Mouse (Mus musculus) myocyte (in vitro differentiated cells): ENCODE measurements around the gene Ccn1. TPM values are rescaled to one million over a fixed set of nuclear protein-coding genes. Genes with fewer than 3 reads are reported as not detected.

Source experiments
- H3K27me3 ChIP-seq: one replicate; pipeline ENCODE4 v1.6.1; 2011; ENCODE audit not compliant: control insufficient read depth, insufficient read depth, insufficient read length
- H3K36me3 ChIP-seq: one replicate; pipeline ENCODE4 v1.6.1; 2011; ENCODE audit not compliant: control insufficient read depth, insufficient read depth
- H3K4me2 ChIP-seq: one replicate; pipeline ENCODE4 v1.6.1; 2011; ENCODE audit warnings: low read depth, control low read depth
- H3K4me3 ChIP-seq: one replicate; pipeline ENCODE4 v1.5.1; 2011; ENCODE audit warnings: mild to moderate bottlenecking, control low read depth, moderate library complexity
- H3K79me2 ChIP-seq: one replicate; pipeline ENCODE4 v1.6.1; 2011; ENCODE audit not compliant: control insufficient read depth, insufficient read depth
- H3ac ChIP-seq: one replicate; pipeline ENCODE4 v1.6.1; 2011; ENCODE audit not compliant: control insufficient read depth, insufficient read length
- CEBPB ChIP-seq: IDR thresholded peaks from 2 replicates; pipeline ENCODE4 v1.6.1; 2011; ENCODE audit warnings: mild to moderate bottlenecking, moderate library complexity; ENCODE audit not compliant: poor library complexity, insufficient read depth, severe bottlenecking
- E2F4 ChIP-seq: IDR thresholded peaks from one replicate; pipeline ENCODE4 v1.6.1; 2011; ENCODE audit warnings: mild to moderate bottlenecking, control low read depth, moderate library complexity; ENCODE audit not compliant: insufficient read depth
- MAX ChIP-seq: IDR thresholded peaks from one replicate; pipeline ENCODE4 v1.6.1; 2011; ENCODE audit warnings: low read depth, mild to moderate bottlenecking, control low read depth
- MYOD1 ChIP-seq, 3 experiments: IDR thresholded peaks; one replicate each; pipeline ENCODE4 v1.6.1; 2011; ENCODE audit warnings: control low read depth in 2 of 3, low read depth in 2 of 3, mild to moderate bottlenecking in 2 of 3, moderate library complexity in 1 of 3; ENCODE audit not compliant: insufficient read length in 2 of 3, control insufficient read depth in 1 of 3
- MYOG ChIP-seq, 3 experiments: IDR thresholded peaks; one replicate each; pipeline ENCODE4 v1.6.1; 2011; ENCODE audit warnings: control low read depth in 2 of 3, low read depth in 2 of 3, mild to moderate bottlenecking in 2 of 3; ENCODE audit not compliant: insufficient read length in 2 of 3, control insufficient read depth in 1 of 3, insufficient read depth in 1 of 3
- POLR2A ChIP-seq: IDR thresholded peaks from one replicate; pipeline ENCODE4 v1.6.1; 2011; ENCODE audit warnings: low read depth, mild to moderate bottlenecking, control low read depth, moderate library complexity; ENCODE audit not compliant: insufficient read length
- POLR2AphosphoS2 ChIP-seq: IDR thresholded peaks from one replicate; pipeline ENCODE4 v1.6.1; 2011; ENCODE audit warnings: low read depth, control low read depth; ENCODE audit not compliant: insufficient read length
- REST ChIP-seq: IDR thresholded peaks from one replicate; pipeline ENCODE4 v1.6.1; 2011; ENCODE audit warnings: mild to moderate bottlenecking, control low read depth, moderate library complexity; ENCODE audit not compliant: insufficient read depth, insufficient read length
- SRF ChIP-seq: IDR thresholded peaks from one replicate; pipeline ENCODE4 v1.6.1; 2011; ENCODE audit warnings: low read depth; ENCODE audit not compliant: control insufficient read depth, insufficient read length
- TCF12 ChIP-seq: IDR thresholded peaks from one replicate; pipeline ENCODE4 v1.6.1; 2011; ENCODE audit warnings: mild to moderate bottlenecking, control low read depth; ENCODE audit not compliant: poor library complexity, insufficient read depth, severe bottlenecking
- TCF3 ChIP-seq: IDR thresholded peaks from one replicate; pipeline ENCODE4 v1.6.1; 2011; ENCODE audit warnings: low read depth, control low read depth; ENCODE audit not compliant: insufficient read length
- USF1 ChIP-seq: IDR thresholded peaks from one replicate; pipeline ENCODE4 v1.6.1; 2011; ENCODE audit warnings: low read depth, mild to moderate bottlenecking, control low read depth, moderate library complexity
- polyA plus RNA-seq: library from polyadenylated mRNA; unstranded; fragments of >200 nt; fragmentation: generic; extraction: Trizol; gene quantifications from one replicate; pipeline ENCODE4 v1.2.1, GENCODE M21; 2012; ENCODE audit warnings: missing spikeins

Gene Ccn1
- polyA plus RNA-seq, 1 experiment: 49.6 TPM

DNA sequence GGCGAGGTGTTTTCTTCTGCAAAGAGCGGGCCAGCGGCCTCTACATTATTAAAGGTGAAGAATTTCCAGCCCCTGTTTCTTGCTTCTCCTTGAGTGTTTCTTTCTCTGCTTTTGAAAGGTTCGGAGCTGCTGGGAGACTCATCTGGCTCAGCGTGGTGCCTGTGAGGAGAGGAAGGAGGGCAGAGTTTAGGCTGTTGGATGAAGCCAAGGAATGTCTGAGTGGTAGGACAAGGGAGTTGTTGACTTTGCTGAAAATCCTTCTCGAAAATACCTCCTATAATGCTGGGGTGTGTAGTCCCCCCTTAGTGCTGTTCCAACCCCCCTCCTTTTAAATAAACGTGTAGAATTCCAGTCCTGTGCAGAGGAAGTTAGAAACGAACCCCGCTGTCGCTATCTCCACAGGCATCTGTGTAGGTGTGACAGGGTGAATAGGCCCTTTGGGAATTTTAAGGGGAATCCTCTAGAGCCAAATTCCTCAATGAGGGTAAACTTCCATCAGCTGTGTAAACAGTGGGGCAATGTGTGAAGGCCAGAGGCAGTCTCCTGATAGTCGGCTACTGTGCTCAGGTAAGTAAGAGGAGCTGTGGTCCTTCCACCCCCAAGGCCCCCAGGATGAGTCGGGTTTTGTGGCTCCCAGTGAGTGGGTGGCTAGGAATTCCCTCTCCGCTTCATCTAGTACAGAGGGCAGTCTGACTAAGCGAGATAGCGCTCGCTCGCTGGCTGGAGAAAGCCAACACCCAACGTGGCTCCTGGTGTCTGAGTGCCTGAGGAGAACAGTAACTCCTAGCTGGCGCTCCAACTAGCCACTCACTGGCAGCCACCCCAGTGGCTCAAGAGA is 35.0 kb upstream of the Ccn1 start:
- no peak for TF ChIP-seq MAX
- no peak for TF ChIP-seq REST
- TF ChIP-seq CEBPB: no peak
- peak in 2 of 3 experiments; percentile 3 to 7 for TF ChIP-seq MYOD1 (IDR thresholded peaks at IDR 0.05; ENCODE audit: control insufficient read depth in 1 of 3, insufficient read length in 2 of 3, low read depth in 2 of 3)
- no peak for TF ChIP-seq USF1
- TF ChIP-seq POLR2AphosphoS2: no peak
- no peak for TF ChIP-seq POLR2A
- no peak for TF ChIP-seq E2F4
- TF ChIP-seq TCF12: no peak
- TF ChIP-seq TCF3: no peak
- TF ChIP-seq SRF: no peak
- peak in 1 of 3 experiments; percentile 16 for TF ChIP-seq MYOG (IDR thresholded peaks at IDR 0.05; ENCODE audit: control insufficient read depth in 1 of 3, insufficient read depth in 1 of 3, insufficient read length in 2 of 3, low read depth in 2 of 3)
- Histone ChIP-seq H3K36me3 (no peaks in the 10 kb centered on the region), H3K79me2 (no peaks in the 10 kb centered on the region), H3ac (no peak overlapping the region), H3K4me3 (no peak overlapping the region), H3K27me3 (no peaks in the 10 kb centered on the region), H3K4me2 (peak overlapping the region; percentile 75)

DNA sequence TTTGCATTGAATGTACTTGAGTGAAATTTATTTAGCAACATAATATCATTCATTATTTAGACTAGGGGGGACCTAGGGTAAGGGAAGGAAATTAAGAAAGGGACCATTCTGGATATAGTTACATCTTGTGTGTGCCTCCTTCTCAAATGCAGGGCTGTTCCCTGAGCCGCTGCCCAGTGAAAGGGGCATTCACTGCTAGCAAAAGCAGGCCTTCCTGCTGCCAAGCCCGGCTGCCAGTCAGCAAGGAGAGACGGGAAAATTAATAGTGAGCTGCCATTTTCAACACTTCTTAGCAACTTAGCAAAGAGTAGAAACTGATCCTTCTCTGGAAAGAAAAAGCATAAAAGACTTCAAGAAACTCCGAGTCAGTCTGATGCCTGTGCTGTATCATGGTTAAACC is 34.4 kb upstream of the Ccn1 start:
- H3K36me3 ChIP-seq: no peaks in the 10 kb centered on the region
- TF ChIP-seq REST (no peak), E2F4 (no peak), CEBPB (no peak), TCF12 (no peak), POLR2A (no peak)
- peak overlapping the region; percentile 75 for H3K4me2 ChIP-seq
- H3K27me3 ChIP-seq: no peaks in the 10 kb centered on the region
- H3ac ChIP-seq: no peak overlapping the region
- H3K79me2 ChIP-seq: no peaks in the 10 kb centered on the region
- no peak overlapping the region for H3K4me3 ChIP-seq

DNA sequence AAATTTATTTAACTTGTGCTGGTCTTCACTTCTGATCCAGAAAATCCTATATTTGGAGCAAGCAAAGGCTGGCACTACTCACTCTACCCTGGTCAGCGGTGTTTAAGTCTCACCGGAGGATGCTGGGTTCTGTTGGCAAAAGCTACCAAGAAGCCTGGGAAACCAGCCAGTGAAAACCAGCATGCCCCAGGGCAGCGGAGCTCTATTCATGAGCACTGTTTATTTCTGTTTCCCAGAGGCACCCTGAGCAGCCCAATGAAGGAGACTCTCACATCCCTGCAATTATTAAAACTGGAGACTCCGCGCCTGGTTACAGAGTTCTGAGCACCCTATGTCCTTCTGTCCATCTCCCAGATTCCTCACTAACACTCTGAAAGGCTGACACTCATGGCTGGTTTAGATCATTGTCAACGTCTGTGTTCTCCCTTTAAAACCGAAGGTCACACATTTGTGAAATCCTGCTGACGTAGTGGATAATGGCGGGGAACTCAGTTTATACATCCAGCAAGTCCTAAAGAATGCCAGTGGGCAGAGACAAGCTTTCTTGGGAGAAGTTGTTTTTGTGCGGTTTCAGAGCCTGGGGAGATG is 31.7 kb upstream of the Ccn1 start:
- TF ChIP-seq POLR2A (no peak), MYOG (IDR thresholded peaks at IDR 0.05; ENCODE audit: control insufficient read depth in 1 of 3, insufficient read depth in 1 of 3, insufficient read length in 2 of 3, low read depth in 2 of 3) (no peak), E2F4 (no peak), MYOD1 (IDR thresholded peaks at IDR 0.05; ENCODE audit: control insufficient read depth in 1 of 3, insufficient read length in 2 of 3, low read depth in 2 of 3) (no peak), REST (no peak)
- H3K79me2 ChIP-seq: no peaks in the 10 kb centered on the region
- no peak overlapping the region for H3K4me2 ChIP-seq

GRCm38 (mm10) chr3:145680686-145681085 is 30.9 kb upstream of the Ccn1 start:
- no peak overlapping the region for H3K4me3 ChIP-seq
- H3ac ChIP-seq: no peak overlapping the region
- no peaks in the 10 kb centered on the region for H3K79me2 ChIP-seq
- TF ChIP-seq TCF12 (no peak), POLR2A (no peak), TCF3 (no peak), CEBPB (no peak), MYOD1 (IDR thresholded peaks at IDR 0.05; ENCODE audit: control insufficient read depth in 1 of 3, insufficient read length in 2 of 3, low read depth in 2 of 3) (no peak), REST (no peak), POLR2AphosphoS2 (no peak), SRF (no peak)
- no peaks in the 10 kb centered on the region for H3K27me3 ChIP-seq
- peaks cover 4% of the 10 kb centered on the region for H3K36me3 ChIP-seq
- no peak overlapping the region for H3K4me2 ChIP-seq

More for the DNA sequence above, 31.7 kb upstream of the Ccn1 start:
- Histone ChIP-seq H3K4me3 (no peak overlapping the region), H3K36me3 (peaks cover 4% of the 10 kb centered on the region), H3K27me3 (no peaks in the 10 kb centered on the region), H3ac (no peak overlapping the region)

DNA sequence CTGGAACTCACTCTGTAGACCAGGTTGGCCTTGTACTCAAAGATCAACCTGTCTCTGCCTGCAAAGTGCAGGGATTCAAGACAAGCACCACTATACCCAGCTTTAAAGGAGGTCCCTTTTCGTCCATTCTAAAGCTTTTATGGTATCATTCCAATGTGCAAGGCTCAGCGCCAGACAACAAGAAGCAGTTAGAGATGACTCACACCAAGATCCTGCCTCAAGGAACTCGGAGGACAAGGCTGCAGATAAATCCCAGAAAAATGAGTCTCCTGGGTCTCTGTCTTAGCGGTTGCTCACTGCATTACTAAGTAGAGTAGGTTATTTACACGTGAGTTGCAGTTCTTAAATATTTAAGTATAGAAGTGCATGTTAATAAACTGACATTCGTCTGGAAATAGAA is 26.4 kb upstream of the Ccn1 start:
- peaks cover 4% of the 10 kb centered on the region for H3K79me2 ChIP-seq
- peak overlapping the region; percentile 31 for H3K4me2 ChIP-seq
- H3K4me3 ChIP-seq: no peak overlapping the region
- peaks cover 4% of the 10 kb centered on the region for H3K36me3 ChIP-seq
- H3ac ChIP-seq: no peak overlapping the region
- TF ChIP-seq REST (no peak), USF1 (no peak), POLR2AphosphoS2 (no peak), POLR2A (no peak), MAX (no peak), TCF3 (no peak)
- H3K27me3 ChIP-seq: no peaks in the 10 kb centered on the region
